Mouse (Mus musculus) T-helper 1 cell (primary cell): ENCODE data around the gene Fam69a.

Source experiments
- in situ Hi-C: fragments of 300-600 bp; cut with MboI, MseI; formaldehyde crosslinking; loops from one replicate; pipeline ENCODE4 v1.15.1; 2025; ENCODE audit warnings: high pct_unique_total_duplicates

Gene Fam69a

DNA sequence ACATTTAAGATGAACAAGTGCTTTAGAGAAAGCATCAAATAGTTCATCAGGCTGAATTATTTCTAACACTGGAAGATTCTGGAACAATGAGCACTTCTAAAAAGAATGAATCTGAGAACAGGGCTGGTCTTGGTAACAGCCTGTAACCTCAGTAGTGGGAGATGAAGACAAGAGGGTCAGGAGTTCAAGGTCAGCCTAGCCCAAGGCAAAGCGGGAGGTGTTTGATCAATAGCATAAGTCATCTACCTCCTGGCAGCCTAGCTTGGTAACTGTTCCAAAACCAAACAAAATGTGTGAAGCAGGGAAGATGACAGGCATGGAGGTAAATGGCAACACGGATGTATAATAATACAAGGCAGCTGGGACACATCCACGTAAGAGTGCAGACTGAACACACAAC is 122.9 kb downstream of the Fam69a start:
- in situ Hi-C loops, result loop anchor here (10.0 kb wide), 1 partner anchor 259 kb away; no protein-coding TSS in a partner anchor

DNA sequence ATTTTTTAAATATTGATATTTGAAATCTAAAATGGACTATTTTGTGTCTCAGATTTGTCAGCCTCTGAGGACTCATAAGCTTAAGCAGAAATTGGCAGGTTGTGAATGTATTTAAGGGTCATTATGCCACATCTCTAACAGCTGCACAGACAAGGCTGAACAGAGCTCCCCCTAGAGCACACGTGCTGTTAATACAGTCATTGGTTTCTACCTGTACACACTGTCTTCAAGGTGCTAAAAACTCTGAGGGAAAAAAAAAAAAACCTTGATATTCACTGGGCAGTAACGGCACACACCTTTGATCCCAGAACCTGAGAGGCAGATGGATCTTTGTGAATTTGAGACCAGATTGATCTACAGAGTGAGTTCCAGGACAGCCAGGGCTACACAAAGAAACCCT is 127.9 kb downstream of the Fam69a start:
- in situ Hi-C loops, result no loop called here
